Mouse (Mus musculus): ENCODE measurements at regions not wholly inside any gene's neighbourhood (a gene's known extent, or its start where the extent isn't known, plus 50 kb on each side); places are given as distances from the start of the nearest gene placed in this dataset.

GRCm38 (mm10) chr3:38257076-38257842 is 227.4 kb downstream of the Ankrd50 start:
- DNase-seq (peak; percentile 23), ATAC-seq (ENCODE audit: insufficient read depth) (no peak)
- Histone ChIP-seq H3K27me3 (ENCODE audit: insufficient read depth, low read length) (no peaks in the 10 kb centered on the region), H3K4me2 (no peak overlapping the region), H3K4me1 (ENCODE audit: insufficient read depth) (no peaks in the 10 kb centered on the region), H3K4me3 (ENCODE audit: low read depth, low read length) (no peak overlapping the region), H3K36me3 (ENCODE audit: insufficient read depth) (no peaks in the 10 kb centered on the region), H3K27ac (ENCODE audit: low read depth) (no peak overlapping the region), H3K9me3 (ENCODE audit: low read depth, low read length) (no peaks in the 10 kb centered on the region), H3K9ac (no peak overlapping the region)
- TF ChIP-seq CTCF (IDR thresholded peaks at IDR 0.05; ENCODE audit: low read depth): no peak
- WGBS: 56% methylated on average over 14 of the region's 14 CpGs

DNA sequence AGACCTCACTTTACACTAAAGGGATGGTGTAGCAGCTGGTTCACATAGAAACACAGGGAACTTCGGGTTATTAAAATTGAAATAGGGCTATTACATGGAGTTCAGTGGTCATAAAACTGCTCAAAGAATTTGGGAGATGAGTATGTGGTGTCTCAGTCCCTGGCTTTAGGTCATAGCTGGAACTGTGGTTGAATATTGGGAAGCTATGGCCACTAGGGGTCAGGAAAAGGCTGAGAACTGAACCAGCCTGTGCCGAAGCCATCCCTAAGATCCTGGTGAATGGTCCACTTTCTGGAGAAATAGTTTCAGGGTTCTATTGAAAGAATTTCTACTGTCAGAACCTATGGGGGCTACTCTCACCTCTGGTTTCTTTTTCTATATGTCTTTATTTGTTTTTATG is 229.0 kb downstream of the Ankrd50 start:
- Histone ChIP-seq H3K27ac (ENCODE audit: low read depth) (no peak overlapping the region), H3K27me3 (ENCODE audit: insufficient read depth, low read length) (no peaks in the 10 kb centered on the region), H3K36me3 (ENCODE audit: insufficient read depth) (no peaks in the 10 kb centered on the region), H3K4me2 (no peak overlapping the region), H3K9ac (no peak overlapping the region), H3K9me3 (ENCODE audit: low read depth, low read length) (no peaks in the 10 kb centered on the region), H3K4me3 (ENCODE audit: low read depth, low read length) (no peak overlapping the region), H3K4me1 (ENCODE audit: insufficient read depth) (0 out of 2 replicates have a peak, but pooled peaks cover 3% of the 10 kb centered on the region)
- ATAC-seq (ENCODE audit: insufficient read depth): no peak
- WGBS: 7% methylated on average over 2 of the region's 2 CpGs
- DNase-seq: peak; percentile 74
- peak; percentile 69 for TF ChIP-seq CTCF (IDR thresholded peaks at IDR 0.05; ENCODE audit: low read depth)

GRCm38 (mm10) chr3:38254896-38255295 is 229.7 kb downstream of the Ankrd50 start:
- DNase-seq (peak; percentile 93), ATAC-seq (ENCODE audit: insufficient read depth) (peak; percentile 93)
- TF ChIP-seq CTCF (IDR thresholded peaks at IDR 0.05; ENCODE audit: low read depth): no peak
- Histone ChIP-seq H3K4me1 (ENCODE audit: insufficient read depth) (0 out of 2 replicates have a peak, but pooled peaks cover 3% of the 10 kb centered on the region), H3K4me2 (no peak overlapping the region), H3K36me3 (ENCODE audit: insufficient read depth) (no peaks in the 10 kb centered on the region), H3K27me3 (ENCODE audit: insufficient read depth, low read length) (no peaks in the 10 kb centered on the region), H3K27ac (ENCODE audit: low read depth) (no peak overlapping the region; the same call in 1 of the 2 replicates), H3K9ac (no peak overlapping the region), H3K4me3 (ENCODE audit: low read depth, low read length) (no peak overlapping the region), H3K9me3 (ENCODE audit: low read depth, low read length) (no peaks in the 10 kb centered on the region)
- WGBS: 12% methylated on average over 2 of the region's 2 CpGs

- H3K27ac ChIP-seq (ENCODE audit: low read depth): no peak overlapping the region
- no peaks in the 10 kb centered on the region for H3K36me3 ChIP-seq (ENCODE audit: insufficient read depth)
- ATAC-seq (ENCODE audit: insufficient read depth): no peak
- DNase-seq: no peak
- no peak overlapping the region for H3K4me2 ChIP-seq
- H3K4me1 ChIP-seq (ENCODE audit: insufficient read depth): 0 out of 2 replicates have a peak, but pooled peaks cover 3% of the 10 kb centered on the region
- H3K9me3 ChIP-seq (ENCODE audit: low read depth, low read length): no peaks in the 10 kb centered on the region
- no peak for TF ChIP-seq CTCF (IDR thresholded peaks at IDR 0.05; ENCODE audit: low read depth)
- 48% methylated on average over 2 of the region's 2 CpGs for WGBS
- no peak overlapping the region for H3K4me3 ChIP-seq (ENCODE audit: low read depth, low read length)
- no peaks in the 10 kb centered on the region for H3K27me3 ChIP-seq (ENCODE audit: insufficient read depth, low read length)
- no peak overlapping the region for H3K9ac ChIP-seq
These were observed 233.1 kb downstream of the Ankrd50 start for GRCm38 (mm10) chr3:38251592-38251991.

- TF ChIP-seq CTCF (IDR thresholded peaks at IDR 0.05; ENCODE audit: low read depth): no peak
- Histone ChIP-seq H3K9me3 (ENCODE audit: low read depth, low read length) (no peaks in the 10 kb centered on the region), H3K36me3 (ENCODE audit: insufficient read depth) (no peaks in the 10 kb centered on the region), H3K4me2 (no peak overlapping the region), H3K27ac (ENCODE audit: low read depth) (no peak overlapping the region), H3K4me3 (ENCODE audit: low read depth, low read length) (no peak overlapping the region), H3K9ac (no peak overlapping the region), H3K4me1 (ENCODE audit: insufficient read depth) (0 out of 2 replicates have a peak, but pooled peaks cover 3% of the 10 kb centered on the region), H3K27me3 (ENCODE audit: insufficient read depth, low read length) (no peaks in the 10 kb centered on the region)
- 71% methylated on average over 5 of the region's 5 CpGs for WGBS
- no peak for DNase-seq
- ATAC-seq (ENCODE audit: insufficient read depth): no peak
These were observed 234.1 kb downstream of the Ankrd50 start for GRCm38 (mm10) chr3:38250552-38250951.

- 67% methylated on average over 1 of the region's 1 CpGs for WGBS
- no peak for DNase-seq
These were observed 235.7 kb downstream of the Ankrd50 start for GRCm38 (mm10) chr3:38248941-38249340.

DNA sequence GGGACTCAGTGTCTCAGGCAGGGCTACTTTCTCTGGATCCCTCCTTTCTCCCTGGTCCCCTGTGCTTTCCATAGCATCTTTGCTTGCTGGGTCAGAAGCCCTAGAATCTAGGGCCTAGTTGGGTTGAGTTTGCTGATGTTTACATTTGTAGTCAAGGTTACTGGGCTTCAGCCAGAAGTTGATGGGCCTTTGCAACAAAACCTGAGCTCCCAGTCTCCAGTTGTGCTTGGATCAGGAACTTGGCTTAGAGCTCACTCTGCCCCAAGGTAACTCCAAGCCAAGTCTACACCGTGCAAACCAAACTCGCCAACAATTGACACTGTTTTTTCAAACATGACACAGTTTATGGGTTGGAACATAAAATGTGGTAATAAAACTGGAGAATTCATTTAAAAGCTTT is 238.2 kb downstream of the Ankrd50 start:
- Histone ChIP-seq H3K9me3 (ENCODE audit: low read depth, low read length) (no peaks in the 10 kb centered on the region), H3K4me3 (ENCODE audit: low read depth, low read length) (no peak overlapping the region), H3K36me3 (ENCODE audit: insufficient read depth) (no peaks in the 10 kb centered on the region), H3K27ac (ENCODE audit: low read depth) (no peak overlapping the region), H3K4me2 (no peak overlapping the region), H3K9ac (no peak overlapping the region), H3K27me3 (ENCODE audit: insufficient read depth, low read length) (no peaks in the 10 kb centered on the region), H3K4me1 (ENCODE audit: insufficient read depth) (0 out of 2 replicates have a peak, but pooled peaks cover 3% of the 10 kb centered on the region)
- TF ChIP-seq CTCF (IDR thresholded peaks at IDR 0.05; ENCODE audit: low read depth): no peak
- ATAC-seq (ENCODE audit: insufficient read depth) (no peak), DNase-seq (peak; percentile 36)
- WGBS: 77% methylated on average over 2 of the region's 2 CpGs

More at GRCm38 (mm10) chr3:38248941-38249340, 235.7 kb downstream of the Ankrd50 start:
- TF ChIP-seq CTCF (IDR thresholded peaks at IDR 0.05; ENCODE audit: low read depth): no peak
- H3K4me2 ChIP-seq: no peak overlapping the region
- H3K27me3 ChIP-seq (ENCODE audit: insufficient read depth, low read length): no peaks in the 10 kb centered on the region
- 0 out of 2 replicates have a peak, but pooled peaks cover 3% of the 10 kb centered on the region for H3K4me1 ChIP-seq (ENCODE audit: insufficient read depth)
- no peak for ATAC-seq (ENCODE audit: insufficient read depth)
- H3K36me3 ChIP-seq (ENCODE audit: insufficient read depth): no peaks in the 10 kb centered on the region
- H3K27ac ChIP-seq (ENCODE audit: low read depth): no peak overlapping the region
- no peak overlapping the region for H3K4me3 ChIP-seq (ENCODE audit: low read depth, low read length)
- no peaks in the 10 kb centered on the region for H3K9me3 ChIP-seq (ENCODE audit: low read depth, low read length)
- no peak overlapping the region for H3K9ac ChIP-seq
